Mouse (Mus musculus) neutrophil, adult 5-6 weeks (primary cell): ENCODE results near the gene Galnt10. TPM values are rescaled to one million over a fixed set of nuclear protein-coding genes. Genes with fewer than 3 reads are reported as not detected.

Source experiments
- ATAC-seq: fragments of 151-379, 151-347 bp; 2 replicates; pipeline ENCODE4 v1.8.0; 2017; ENCODE audit warnings: mild to moderate bottlenecking, moderate TSS enrichment; ENCODE audit not compliant: insufficient number of reproducible peaks, poor library complexity, low FRiP score, severe bottlenecking; ENCODE audit errors: extremely low read depth
- total RNA-seq: library from RNA; stranded (forward); fragments of 200-1000 nt; gene quantifications from 2 replicates; pipeline ENCODE4 v1.2.3, GENCODE M21; 2017

The Galnt10 gene
- total RNA-seq, 1 experiment from 2014 or later, result 18.2 TPM

DNA sequence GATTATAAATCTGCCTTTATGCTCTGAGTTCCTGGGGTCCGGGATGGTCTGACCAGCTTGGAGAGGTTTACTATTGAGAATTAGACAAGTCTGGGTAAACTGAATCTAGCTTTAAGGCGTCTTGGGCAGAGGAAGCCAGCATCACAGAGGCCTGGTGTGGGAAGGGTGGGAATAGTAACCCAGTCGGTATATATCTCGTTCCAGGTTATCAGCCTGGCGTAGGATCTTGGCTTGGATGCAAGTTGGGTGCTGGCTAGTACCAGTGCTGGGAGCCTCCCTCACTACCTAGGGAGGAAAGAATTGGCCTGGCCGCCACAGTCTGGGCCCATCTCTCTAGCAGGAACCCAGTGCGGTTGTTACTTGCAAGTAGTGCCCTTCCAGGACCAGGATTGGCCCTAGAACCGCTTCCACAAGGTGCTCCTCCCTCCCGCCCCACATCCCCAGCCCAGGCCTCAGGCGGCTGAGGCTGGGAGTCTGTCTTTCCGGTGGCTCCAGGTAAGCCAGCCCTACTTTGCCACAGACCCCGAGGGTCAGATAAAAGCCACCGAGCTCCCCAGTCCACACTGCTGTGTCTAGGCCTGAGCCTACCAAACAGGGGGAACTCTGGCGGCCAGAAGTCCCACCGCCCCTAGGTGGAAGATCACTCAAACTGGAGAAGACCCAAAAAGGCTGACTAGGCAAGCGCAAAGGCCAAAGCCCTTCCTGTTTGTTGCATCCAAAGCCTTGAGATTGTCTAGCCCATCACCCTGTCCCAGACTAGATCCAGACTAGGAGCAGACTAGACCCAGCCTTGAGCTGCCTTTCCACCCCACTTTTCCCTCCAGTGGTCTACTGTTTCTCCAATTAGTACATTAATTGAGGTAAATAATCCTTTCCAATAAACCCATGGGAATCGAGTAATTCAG is 184.9 kb downstream of the Galnt10 start:
- no peak for ATAC-seq

DNA sequence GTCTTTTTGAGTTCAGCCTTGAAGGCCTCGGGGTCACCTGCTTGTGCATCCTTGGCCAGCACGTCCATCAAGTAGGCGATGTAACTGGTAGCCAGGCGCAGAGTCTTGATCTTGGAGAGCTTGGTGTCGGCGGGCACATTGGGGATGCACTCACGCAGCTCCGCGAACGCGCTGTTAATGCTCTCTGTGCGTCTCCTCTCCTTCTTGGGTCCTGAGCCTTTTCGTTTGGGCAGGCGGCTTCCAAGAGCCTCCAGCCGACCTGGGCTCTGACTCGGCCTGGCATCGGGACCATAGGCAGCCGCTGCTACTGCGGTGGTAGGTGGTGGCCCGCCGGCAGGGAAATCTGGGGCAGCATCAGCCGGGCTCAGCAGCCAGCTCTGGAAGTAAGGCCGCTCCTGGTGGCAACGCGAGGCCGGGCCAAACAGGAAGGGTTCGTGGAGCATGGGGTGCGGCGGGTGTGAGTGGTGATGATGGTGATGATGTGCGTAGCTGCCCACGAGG is 186.1 kb downstream of the Galnt10 start:
- ATAC-seq, result no peak

DNA sequence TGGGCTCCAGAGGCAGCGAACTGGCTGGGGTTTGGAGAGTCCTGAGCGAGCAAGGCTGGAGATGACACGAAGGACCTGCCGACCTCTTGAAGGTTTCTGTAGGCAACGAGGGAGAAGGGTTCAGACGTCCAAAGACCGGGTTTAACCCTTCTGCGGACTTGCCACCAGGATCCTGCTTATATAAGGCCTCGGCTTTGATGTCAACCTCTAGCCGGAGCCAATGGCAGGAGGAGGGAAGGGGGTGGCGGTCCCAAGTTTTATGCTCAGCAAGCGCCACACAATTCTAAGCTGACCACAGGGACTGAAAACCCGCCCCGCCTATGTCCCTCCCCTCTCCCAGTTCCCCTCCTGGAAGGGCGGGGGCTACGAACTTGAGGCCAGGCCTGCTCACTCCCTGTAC is 186.6 kb downstream of the Galnt10 start:
- ATAC-seq, result no peak

DNA sequence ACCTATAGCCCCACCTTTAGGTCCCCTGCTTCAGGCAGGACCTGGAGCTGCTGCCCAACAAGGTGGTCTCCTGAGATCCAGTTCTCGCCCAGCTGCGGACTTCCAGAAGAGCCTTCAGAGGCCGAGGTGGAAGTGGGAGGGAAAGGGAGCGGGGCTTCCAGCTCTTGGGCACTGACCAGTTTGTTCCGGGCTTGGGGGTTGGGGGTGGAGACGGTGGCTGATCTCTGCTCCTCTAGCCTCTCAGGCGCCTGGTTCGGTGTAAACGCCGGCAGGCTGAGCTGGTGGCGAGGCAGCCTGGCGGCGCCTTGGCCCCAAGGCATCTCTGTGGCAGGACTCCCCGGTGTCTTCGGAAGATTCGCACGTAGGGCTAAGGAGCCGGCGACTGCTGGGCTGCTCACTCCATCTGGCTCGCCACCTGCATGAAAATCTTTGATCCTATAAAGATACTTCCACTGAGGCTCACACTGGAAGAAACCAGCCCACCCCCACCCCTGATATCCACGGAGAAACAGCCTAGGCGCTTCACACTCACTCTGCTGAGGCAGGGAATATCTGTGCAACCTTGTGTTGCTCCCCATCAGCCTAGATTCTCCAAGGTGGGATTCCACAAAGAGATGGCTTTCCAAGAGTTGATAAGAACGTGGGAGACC is 187.4 kb downstream of the Galnt10 start, which contains the start of gene Hand1:
Hand1 (minus strand) TSS at position 267 of the 650 bp plus-strand sequence.
- no peak for ATAC-seq

DNA sequence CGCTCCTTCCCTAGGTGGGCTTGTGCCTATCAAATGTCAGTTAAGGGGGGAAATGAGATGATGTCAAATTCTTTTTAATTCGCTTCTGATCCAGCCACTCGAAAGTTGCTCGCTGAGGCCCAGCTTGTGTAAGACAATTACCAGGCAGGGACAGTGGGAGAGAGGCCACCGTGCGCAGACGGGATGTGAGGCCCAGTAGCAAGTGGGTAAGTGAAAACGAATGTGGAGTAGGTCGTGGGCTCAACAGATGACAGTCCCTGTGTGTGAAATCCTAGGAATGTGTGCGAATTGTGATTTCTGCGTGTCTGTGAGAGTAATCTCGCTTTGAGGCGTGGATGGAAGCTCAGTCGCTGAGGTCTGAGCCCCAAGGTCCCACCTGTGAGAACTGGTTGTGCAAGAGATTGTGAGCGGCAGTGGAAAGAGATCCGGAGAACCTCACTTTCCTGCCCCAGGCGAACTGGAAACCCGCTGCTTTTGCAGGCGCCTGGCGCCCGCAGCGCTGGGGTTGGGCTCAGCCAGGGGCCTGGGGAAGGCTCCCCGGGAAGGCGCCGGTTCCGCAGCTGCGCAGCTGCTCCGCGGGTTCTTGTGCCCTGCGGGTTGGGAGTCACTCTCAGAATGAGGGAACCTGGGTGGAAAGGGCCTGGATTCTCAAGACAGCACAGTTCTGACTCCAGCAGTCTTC is 188.2 kb downstream of the Galnt10 start:
- ATAC-seq, result no peak

DNA sequence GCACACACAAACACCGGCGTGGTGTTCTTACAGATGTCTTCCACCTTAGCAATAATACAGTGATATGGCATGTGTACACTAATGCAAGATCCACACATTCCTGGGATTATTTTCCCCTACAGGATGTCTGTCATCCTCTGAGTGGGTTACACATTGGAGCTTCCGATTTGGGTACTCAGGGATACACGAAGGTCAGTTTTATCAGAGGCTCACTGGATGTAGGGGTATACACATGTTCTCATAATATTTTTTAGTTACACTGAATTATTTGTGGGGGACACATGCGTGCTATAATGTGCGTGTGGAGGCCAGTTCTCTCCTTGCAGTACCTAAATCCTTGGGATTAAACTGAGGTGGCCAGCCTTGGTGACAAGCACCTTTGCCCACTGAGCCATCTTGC is 188.8 kb downstream of the Galnt10 start:
- no peak for ATAC-seq

DNA sequence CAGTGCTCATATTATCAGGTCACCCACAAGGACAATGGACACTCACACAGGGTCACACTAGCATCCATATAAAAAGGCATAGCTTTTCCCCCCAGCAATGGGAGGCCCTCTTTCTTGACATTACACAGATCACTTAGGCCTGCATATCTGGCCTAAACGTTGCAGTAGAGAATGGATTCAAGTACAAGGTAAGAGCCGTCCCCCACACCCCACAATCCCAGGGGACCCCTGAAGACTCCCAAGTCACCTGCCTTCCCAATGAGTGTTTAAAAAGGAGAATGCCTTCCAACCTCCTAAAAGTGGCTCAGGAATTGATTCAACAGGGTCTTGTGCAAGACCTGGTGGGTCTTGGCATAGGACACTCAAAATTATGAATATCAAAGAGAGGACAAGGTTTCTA is 190.1 kb downstream of the Galnt10 start:
- ATAC-seq, result no peak

DNA sequence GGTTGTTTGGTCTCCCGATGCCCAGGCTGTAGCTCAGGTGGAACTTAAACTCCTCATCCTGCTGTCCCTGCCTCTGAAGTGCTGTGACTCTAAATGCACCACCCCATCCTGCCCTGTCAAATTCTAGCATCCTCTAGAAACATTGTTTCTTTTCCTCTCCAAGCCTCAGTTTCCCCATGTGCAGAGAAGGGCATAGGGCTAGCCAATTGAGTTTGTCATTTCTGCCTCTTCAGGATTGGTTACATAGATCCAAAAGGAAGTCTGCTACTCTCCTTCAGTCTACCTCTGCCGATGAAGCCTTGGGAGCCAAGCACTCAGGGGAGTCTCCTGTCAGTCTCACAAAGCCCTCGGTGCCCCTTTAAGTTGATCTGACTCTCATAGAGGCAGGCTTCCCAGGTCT is 190.7 kb downstream of the Galnt10 start:
- ATAC-seq, result no peak

DNA sequence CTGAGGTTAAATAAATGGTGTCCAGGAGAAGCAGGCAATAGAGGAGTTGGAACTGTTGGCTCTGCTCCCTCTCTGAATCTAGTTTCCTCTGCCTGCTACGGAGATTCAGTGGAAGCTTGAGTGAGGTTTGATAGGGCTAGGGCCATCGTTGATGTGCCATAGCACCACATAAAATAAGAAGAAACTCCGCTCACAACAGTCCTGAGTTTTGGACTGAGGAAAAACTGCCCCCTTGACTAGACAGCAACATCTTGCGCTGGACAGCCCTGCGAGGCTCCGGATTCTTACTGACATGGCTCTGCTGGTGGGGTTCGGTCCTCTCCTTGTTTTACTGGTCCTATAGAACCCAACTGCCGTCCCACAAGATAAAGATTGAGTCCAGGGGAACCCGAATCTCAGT is 191.2 kb downstream of the Galnt10 start:
- ATAC-seq, result no peak

Other genes with a start within 250 kb of the Galnt10 start
- 53.8 and 58.5 TPM in 2 replicates for gene Fam114a2, start 126.8 kb upstream of the Galnt10 start, total RNA-seq
- 30.5 and 31.8 TPM in 2 replicates for gene Mfap3, start 126.8 kb upstream of the Galnt10 start, total RNA-seq
- gene Sap30l, start 156.2 kb downstream of the Galnt10 start, total RNA-seq, result 30.8 and 39.9 TPM in 2 replicates
- not detected in 2 replicates for gene Hand1, start 187.4 kb downstream of the Galnt10 start, total RNA-seq